Mouse (Mus musculus): ENCODE measurements at regions not wholly inside any gene's neighbourhood (a gene's known extent, or its start where the extent isn't known, plus 50 kb on each side); places are given as distances from the start of the nearest gene placed in this dataset.
A peak's percentile ranks its signal among the peaks of the same experiment; 100 is the strongest.

DNA sequence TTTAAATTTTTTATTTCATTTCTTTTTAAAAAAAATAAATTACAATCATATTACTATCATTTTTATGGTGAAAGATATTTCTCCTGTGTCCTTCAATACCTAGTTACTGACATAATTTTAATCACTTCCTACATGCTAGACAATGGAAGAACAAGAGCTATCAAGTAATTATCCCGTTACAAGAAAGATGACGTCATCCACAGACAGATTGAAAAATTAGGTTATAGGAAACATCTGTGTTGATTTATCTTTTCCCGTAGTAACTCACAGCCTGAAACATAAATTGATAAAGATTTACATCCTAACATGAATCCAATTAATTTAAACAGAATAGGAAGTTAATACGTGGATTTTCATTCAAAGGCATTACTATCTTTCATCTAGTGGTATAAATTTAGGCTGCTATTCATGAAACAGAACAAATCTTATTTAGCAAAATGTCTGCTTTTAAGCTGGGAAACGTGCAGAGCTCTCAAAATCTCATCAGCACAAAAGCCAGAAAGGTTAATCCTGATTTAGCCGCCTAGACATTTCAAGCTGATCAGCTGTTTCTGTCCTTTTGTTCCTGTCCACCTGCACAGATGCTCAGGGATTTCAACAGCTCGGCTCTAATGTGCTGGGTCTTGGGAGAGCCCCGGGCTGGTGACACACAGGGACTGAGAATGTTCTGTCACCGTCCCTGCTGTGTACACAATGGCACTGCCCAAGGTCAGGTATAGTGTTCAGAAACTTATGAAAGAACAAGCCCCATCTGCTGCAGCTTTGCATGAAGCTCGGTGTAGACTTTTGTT, 189.0 kb upstream of the Cd180 start:
- DNase-seq (ENCODE audit: low read depth, low spot score), result no peak

DNA sequence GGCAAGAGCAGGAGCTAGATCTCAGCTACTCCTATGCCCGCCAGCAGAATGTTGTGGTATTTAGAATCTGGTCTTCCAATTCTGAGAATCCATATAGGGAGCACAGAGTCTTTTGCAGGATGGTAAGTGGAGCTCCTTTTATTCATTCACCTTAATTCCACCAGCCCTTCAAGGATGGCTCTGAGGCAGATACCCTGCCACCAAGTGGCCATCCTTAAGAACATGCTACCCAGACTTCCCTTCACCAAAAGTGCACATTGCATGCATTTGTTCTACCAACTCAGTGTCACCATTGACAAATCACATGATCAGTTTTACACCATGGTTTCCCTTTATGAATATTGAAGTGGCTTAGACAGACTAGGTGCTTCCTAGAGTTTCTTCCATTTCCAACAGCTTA, 186.1 kb upstream of the Cd180 start:
- no peak for DNase-seq (ENCODE audit: low read depth, low spot score)

DNA sequence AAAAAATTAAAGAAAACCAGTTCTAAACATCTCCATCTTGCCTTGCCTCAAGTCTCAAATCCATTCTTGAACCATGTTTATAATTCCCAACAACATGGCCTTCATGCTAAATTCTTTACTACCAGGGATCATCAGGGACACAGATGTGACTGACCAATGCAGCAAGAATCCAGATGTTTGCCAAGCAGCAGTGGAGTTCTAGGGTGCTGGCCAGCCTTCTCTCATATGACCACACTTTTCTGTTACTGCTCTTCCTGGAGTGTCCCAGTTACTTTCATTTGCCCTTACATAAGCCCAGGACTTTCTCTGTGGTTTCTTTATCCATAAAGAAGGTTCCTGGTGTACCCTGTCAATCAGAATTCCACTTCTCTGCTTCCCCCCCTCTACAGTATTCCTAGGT, 185.4 kb upstream of the Cd180 start:
- DNase-seq (ENCODE audit: low read depth, low spot score), result peak; percentile 84

DNA sequence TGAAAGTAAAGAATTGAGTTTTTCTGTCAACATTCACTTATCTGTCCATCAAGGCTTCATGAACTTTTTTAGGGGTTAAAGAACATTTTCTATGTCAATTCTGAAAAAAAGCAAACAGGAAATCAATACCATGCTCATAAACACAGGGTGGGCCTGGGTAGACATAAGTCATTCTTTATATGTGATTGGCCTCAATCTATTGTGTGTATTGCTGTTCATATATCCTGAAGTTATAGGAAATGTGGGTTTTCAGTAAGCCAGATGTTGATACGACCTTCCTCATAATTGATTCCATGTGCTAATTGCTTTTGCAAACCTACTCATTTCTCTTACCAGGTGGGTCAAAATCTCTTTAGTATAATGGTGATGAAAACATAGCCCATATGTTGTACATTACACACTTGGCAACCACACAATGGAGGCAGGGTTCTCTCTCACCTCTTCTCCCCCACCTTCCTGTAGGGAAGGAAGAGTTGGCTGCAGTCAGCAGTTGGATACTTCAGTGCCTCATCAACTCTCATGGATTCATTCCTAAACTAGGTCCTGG, 182.6 kb upstream of the Cd180 start:
- peak; percentile 31 for DNase-seq (ENCODE audit: low read depth, low spot score)

DNA sequence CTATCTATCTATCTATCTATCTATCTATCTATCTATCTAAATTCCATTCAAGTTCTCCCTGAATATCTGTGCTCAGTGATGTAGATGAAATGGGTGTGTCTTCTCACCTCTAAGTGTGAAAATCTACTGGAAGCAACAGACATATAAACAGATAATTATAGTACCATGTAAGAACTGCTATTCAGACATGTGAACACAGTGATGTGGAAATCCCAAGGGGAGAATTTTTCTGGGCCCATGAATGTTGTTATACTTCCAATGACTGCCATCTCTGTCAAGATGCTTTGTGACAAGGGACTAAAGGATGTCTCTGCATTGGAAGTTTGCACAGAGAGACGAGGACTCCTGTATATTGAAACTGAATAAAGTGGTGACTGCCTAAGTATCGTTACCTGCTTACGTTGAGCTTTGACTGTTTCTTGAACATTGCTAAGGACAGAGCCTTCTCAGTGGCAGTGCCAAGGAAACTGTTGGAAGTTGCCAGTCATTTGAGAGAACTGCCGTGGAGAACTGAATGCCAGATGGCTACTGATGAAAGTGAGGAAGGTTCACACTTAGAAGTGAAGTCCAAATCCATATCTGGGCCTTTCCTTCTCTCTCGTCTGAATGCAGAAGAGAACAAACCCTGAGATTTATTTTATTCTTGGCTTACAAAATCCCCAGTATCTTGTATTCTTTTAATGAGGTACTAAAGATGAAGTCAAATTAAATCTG, 175.0 kb upstream of the Cd180 start:
- DNase-seq (ENCODE audit: low read depth, low spot score), result no peak

DNA sequence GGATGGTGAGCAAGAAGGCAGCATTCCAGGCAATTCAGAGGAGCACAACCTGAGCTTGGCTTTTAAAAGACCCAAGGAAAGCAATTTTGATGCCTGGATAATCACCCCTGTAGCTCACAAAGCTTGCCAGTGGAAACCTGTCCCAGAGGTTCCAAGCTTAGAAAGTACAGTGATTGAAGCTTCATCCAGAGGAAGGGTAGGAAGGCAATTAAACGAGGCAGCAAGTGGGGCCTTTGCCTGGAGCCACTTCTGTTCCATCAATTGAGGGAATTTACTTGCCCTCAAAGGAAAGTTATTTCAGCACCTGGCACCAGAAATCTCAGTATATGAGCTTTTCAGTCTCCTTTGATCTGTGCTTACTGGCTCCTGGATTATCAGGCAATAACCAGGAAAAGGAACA, 171.9 kb upstream of the Cd180 start:
- DNase-seq (ENCODE audit: low read depth, low spot score), result no peak

DNA sequence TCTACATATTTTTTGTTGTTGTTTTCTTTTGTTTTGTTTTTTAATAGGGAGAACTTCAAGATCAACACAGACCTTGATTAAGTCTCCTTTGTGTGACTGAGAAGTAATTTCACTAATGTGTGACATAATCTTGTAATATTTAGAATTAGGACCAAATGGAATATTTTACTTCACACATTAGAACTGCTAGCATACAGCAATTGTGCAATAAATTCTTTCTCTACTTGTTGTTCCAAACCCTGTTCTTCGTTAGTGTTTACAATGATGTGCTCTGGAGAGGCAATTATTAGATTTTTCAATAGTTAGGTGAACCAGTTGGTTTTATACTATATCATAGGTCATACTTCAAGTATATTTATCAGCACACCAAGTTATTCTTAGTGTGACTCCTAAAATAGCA, 171.3 kb upstream of the Cd180 start:
- no peak for DNase-seq (ENCODE audit: low read depth, low spot score)

DNA sequence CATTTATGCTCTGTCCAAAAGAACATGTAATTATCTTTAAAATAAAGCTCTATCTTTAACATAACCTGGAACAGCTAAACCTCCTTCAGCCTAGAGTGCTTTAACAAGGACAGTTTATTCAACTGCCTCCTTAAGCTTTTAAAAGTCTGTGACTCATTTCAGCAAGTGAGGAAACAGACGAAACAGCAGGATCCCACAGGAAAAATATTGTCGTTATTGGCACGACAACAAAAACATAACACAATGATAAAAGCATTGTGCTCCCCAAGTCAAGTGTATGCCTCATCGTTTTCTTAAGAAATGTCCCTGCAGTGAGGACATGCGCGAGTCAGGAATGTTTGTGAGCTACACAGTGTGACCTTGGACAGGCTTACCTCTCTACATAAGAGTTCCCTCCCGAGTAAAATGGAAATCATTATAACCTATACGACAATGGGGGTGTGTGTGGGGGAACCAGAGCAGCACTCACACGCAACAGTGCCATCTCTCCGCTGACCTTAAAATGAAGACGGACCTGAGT, 166.7 kb upstream of the Cd180 start:
- DNase-seq (ENCODE audit: low read depth, low spot score), result peak; percentile 55

DNA sequence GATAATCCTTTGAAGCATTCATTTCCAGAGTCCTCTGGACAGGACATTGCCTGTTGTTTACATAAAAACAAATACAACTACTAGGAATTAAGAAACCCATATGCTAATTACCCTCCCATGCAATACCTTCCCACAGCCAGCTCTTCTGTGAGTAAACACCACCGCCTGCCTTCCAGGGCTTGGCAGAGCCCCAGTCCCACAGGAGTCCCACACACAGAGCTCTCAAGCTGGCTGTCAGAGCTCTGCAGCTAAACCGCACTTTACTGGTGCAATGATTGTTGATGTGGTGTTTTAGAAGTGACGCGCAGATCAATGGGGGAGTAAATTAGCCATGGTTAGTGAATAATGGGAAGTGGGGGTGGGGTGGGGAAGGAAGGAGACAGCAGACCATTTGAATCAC, 159.6 kb upstream of the Cd180 start:
- peak; percentile 5 for DNase-seq (ENCODE audit: low read depth, low spot score)

DNA sequence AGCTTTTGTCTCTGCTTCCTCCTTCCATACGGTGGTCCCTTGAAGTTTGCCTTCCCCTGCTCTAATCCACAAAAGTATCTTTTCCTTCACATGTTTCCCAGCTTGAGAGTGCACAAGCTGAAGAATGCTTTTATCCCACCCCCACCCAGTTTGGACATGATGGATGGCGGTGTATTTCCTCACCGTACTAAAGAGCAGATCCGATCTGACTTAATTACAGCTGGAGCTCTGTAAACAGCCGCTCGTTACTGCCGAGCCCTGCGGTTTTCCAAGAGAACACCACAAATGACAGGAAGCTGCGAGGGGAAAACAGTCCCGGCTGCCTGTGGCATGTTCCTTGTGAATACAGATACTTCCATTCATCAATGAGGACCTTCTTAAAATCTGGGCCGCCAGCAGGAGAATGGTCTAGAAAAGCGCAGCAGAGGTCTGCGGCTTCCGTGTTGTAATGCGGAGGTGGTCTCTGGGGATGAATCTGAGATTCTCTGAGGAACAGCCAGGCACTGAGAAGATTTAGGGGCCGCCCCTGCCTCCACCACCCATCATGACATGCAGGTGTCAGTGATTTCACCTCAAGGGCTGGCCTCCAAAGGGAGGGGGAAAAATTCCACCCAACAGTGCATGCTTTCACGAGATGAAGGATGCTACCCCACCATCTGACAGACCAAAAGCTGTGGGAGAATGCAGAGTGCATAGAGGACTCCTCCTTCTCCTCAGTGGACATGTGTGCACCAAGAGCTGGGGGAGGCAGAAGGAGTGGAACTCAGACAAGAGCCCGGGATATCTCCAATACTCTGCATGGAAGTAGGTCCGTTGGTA, 155.7 kb upstream of the Cd180 start:
- DNase-seq (ENCODE audit: low read depth, low spot score), result no peak

DNA sequence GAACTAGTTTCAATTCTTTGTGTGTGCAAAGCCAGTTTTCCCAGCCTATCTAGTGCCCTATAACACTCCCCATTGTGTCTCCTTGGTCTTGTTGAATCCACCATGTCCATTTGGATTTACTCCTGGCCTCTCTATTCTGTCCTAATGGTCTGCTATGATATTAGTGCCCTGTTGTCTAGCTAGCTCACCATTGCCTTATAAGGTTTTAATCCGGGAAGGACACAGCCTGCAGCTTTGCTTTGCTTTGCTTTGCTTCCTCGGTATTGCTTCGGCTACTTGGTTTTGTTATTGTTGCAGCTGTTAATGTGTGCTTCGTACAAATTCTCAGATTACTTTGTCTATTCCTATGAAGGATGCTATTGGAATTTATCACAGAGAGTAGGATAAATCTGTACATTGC, 152.9 kb upstream of the Cd180 start:
- no peak for DNase-seq (ENCODE audit: low read depth, low spot score)

DNA sequence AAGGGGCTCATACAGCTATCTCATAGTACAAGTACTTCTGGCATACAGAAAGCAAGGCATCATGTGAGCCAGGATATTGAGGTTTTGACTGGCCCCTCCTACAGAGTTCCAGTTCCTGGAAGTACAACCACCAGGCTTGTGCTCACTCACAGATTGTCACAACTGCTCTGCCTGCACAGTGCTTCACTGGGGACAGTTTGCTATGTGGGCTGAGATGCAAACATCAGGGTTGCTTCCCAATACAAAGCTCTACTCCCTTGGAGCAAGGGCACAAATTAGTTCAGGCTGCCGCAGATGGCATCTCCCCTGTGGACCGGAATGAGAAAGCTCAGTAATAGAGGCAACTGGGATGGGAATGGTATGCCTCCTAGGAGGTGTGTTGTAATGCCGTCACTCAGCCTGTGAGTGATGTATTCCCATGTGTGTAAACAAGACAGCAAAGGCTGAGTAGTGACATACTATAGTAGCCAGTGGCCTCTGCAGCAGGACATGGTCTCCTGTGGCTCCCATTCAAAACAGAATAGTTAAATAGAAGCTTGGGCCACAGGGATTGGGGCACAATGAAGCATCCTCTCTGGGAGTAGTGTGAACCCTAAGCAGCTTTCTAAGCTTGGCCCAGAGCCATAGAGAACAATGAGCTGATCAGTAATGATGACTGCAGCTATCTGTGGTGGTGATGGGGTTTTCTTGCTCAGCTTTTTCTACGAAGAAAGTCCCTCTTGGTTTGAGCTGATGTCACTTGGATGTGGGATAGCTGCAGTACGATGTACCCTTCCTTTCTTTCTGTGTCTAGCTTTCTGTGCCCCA, 148.8 kb upstream of the Cd180 start:
- DNase-seq (ENCODE audit: low read depth, low spot score), result no peak

DNA sequence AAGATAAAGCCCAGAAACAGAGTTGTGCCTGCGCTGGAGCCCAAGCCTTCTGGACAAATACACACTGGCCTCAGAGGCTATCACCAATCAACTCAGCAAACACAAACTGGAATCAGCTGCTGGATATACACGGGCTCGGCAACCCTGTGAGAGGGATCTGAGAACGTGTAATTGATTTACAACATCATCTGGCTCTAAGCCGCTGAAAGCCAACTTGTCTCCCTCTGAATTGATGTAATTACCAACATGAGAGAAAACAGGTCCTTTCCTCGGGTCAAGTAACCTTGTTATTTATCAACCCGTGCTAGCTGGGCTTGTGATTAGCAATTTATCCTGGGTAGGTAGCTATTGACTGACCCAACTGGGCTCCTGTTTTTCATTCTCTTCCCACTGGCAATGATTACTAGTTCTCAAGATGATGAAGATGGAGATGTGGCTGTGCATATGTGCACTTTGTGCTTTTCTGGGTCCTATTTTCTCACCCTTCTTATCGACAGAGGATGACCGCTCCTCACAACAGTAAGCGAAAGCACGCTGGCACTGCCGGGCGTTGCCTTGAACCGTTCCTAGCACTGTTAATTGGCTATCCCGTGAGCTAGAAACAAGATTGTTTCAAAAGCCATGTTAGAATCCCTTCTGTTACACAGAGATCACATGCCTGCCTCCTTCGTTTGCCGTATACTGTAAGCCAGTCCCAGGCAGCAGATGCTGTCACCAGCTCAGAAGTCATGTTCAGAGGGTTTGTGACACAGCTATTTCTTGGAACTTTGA, 147.3 kb upstream of the Cd180 start:
- DNase-seq (ENCODE audit: low read depth, low spot score), result no peak

DNA sequence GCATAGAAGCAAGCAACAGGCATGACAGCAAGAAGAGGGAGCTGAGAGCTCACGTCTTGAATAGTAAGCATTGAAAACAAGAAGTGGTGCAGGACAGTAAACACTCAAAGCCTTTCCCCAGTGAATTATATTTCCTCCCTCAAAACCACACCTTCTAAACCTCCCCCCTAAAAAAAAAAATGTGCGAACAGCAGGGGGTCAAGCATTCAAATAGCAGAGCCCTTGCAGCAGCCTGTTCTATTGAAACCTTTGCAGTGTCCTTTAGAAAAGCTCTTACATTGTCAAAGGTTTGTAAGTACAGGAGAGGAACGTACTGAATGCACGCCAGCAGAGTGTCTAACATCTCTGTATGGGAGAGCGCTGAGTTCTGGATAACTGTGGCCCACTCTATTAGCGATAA, 145.1 kb upstream of the Cd180 start:
- DNase-seq (ENCODE audit: low read depth, low spot score), result no peak

DNA sequence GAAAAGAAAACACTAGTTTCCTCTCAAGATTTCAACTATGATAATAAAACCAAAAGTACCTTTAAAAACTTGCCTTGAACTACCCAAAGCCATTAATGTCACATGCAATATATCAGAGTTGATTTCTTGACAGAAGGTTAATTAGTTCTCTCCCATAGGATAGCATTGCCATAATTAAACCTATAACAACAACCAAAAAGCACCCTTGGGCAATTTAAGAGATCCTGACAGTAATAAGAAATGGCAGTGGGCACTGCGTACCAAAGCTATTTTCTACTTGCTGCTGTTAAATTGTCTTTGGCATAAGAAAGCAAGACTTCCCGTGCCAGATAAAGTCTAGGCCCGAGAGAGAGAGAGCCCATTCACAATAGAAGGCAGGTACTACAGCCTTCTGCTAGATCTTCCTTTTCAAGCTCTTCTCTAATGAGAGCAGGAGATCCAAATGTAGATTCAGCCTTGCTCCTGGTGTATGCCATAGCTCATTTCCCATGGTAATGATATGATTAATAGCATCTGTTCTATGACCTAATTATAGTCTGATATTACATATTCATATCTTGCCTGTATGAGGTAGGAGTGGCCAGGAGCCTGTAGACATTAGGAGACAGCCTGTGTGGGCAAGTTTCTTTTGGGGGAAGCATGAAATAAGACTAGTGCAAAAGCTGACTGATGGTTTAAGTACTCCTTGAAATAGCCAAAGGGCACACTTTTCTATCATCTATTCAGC, 126.3 kb upstream of the Cd180 start:
- no peak for DNase-seq (ENCODE audit: low read depth, low spot score)

DNA sequence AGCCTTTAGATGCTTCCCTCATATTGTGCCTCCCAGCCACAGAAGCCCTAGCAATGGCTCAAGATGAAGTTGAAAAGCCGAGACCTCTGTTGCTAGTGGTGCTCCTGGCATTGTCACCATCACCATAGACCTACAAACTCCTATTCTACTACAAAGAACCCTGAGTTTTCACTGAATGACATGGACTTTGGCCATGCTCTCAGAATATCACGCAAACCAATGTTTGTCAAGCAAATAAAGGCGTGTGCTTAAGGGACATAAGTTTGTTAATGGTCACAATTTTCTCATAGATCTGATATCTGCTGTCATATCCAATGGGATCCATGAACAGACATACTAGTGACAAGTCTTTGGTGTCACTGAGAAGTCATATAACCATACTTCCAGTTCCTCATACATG, 123.8 kb upstream of the Cd180 start:
- no peak for DNase-seq (ENCODE audit: low read depth, low spot score)

DNA sequence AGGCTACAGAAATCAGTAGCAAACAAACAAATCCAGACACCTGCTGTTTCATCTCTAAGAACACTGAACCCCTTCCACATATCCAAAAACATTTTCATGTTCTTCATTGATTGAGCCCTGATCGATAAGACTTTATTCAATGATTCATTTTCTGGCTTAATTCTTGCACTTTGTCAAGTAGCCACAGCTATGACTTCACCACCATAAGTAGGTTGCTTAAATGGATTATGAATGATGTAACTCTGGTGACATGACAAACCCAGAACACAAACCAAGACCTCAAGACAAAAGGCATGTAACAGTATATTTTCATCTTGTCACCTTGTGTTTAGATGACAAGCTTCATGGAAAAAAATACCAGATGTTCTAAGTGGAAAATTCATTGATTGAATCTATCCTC, 123.1 kb upstream of the Cd180 start:
- DNase-seq (ENCODE audit: low read depth, low spot score), result no peak

DNA sequence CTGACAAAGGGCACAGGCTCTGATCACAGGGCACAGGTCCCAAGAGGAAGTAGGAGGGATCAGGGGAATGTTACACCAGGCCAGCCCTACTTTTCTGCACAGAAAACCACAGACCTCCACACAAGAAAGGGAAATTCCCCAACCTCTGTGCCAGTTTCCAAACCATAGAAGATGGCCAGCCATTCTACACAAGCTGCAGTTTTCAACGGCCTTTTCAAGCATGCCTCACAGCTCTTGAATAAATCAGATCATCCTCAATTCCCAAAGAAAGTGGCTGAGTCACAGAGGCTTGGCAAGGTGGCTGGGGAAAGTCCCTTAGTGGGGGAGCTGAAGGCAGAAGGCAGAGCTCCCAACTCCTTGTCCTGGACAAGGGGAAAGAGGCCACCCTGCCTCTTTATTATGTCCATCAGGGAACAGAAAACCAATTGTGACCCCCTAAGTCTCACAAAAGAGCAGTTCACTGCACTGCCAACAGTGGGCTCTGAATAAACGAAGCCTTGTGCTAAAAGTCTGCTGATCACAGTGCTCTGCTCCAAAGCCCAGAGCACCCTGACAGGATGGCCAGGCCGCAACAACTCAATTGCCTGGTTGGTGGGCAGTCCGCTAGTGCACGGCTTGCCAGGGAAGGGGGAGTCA, 120.0 kb upstream of the Cd180 start:
- DNase-seq (ENCODE audit: low read depth, low spot score), result peak; percentile 98
